Mouse (Mus musculus) midbrain, postnatal 0 days (tissue): Measurements from ENCODE around the gene Dpp6. TPM values are rescaled to one million over a fixed set of nuclear protein-coding genes. Genes with fewer than 3 reads are reported as not detected.
A peak's percentile ranks its signal among the peaks of the same experiment; 100 is the strongest.

ENCODE experiments used
- ATAC-seq: fragments of 200-750 bp; cut with Nextera tagmentation; 2 replicates; pipeline ENCODE4 v1.8.0; 2017; ENCODE audit warnings: moderate number of reproducible peaks, mild to moderate bottlenecking, moderate TSS enrichment, moderate library complexity; ENCODE audit not compliant: low FRiP score
- DNase-seq: peaks from one replicate; pipeline ENCODE4 v3.0.0-alpha.2; 2015; ENCODE audit warnings: low spot score
- H3K27ac ChIP-seq: fragments of 300-500 bp; sonication (generic); 2 replicates; pipeline ENCODE4 v1.5.1; 2014; ENCODE audit warnings: low read depth, mild to moderate bottlenecking, low read length, mixed read lengths
- H3K27me3 ChIP-seq: fragments of 300-500 bp; sonication (generic); 2 replicates; pipeline ENCODE4 v1.6.1; 2014; ENCODE audit warnings: low read length, control low read depth, mixed read lengths; ENCODE audit not compliant: insufficient read depth
- H3K36me3 ChIP-seq: fragments of 300-500 bp; sonication (generic); 2 replicates; pipeline ENCODE4 v1.6.1; 2014; ENCODE audit warnings: low read length, control low read depth, mixed read lengths; ENCODE audit not compliant: insufficient read depth
- H3K4me1 ChIP-seq: fragments of 300-500 bp; sonication (generic); 2 replicates; pipeline ENCODE4 v1.6.1; 2014; ENCODE audit warnings: mild to moderate bottlenecking, control low read depth, antibody characterized with exemption, low read length, mixed read lengths; ENCODE audit not compliant: insufficient read depth
- H3K4me2 ChIP-seq: fragments of 300-500 bp; sonication (generic); 2 replicates; pipeline ENCODE4 v1.6.1; 2014; ENCODE audit warnings: low read depth, mild to moderate bottlenecking, low read length, mixed read lengths; ENCODE audit not compliant: poor library complexity, severe bottlenecking
- H3K4me3 ChIP-seq: fragments of 300-500 bp; sonication (generic); 2 replicates; pipeline ENCODE4 v1.5.1; 2014; ENCODE audit warnings: low read depth, mild to moderate bottlenecking, low read length, moderate library complexity
- H3K9ac ChIP-seq: fragments of 300-500 bp; sonication (generic); replicated peaks from 2 replicates; pipeline ENCODE4 v1.6.1; 2014; ENCODE audit warnings: mild to moderate bottlenecking, low read length, moderate library complexity, mixed read lengths; ENCODE audit not compliant: poor library complexity, severe bottlenecking
- H3K9me3 ChIP-seq: fragments of 300-500 bp; sonication (generic); 2 replicates; pipeline ENCODE4 v1.6.1; 2016; ENCODE audit warnings: low read length, control low read depth
- CTCF ChIP-seq: IDR thresholded peaks from 2 replicates; pipeline ENCODE4 v1.5.1; 2016; ENCODE audit warnings: antibody characterized with exemption, mild to moderate bottlenecking
- WGBS: fragments of 180-500 bp; shearing (Covaris S2); extraction: QIAGEN DNeasy Blood & Tissue Kit; methylation state at CpG from one replicate; pipeline ENCODE4 v1.1.7; 2014; 5-methylcytosine and 5-hydroxymethylcytosine counted together
- polyA plus RNA-seq: library from polyadenylated mRNA; unstranded; fragments of >200 nt; fragmentation: Nextera tagmentation; extraction: Ambion mirVana; gene quantifications from 2 replicates; pipeline ENCODE4 v1.2.1, GENCODE M21; 2015
- total RNA-seq: library from RNA; depleted of rRNA; stranded (reverse); fragments of >200 nt; gene quantifications from 2 replicates; pipeline ENCODE4 v1.2.3, GENCODE M21; 2014

Gene Dpp6
- total and polyA plus RNA-seq, 2 experiments from 2014 or later = 88.6 to 169 TPM

- ATAC-seq (no peak), DNase-seq (no peak)
- 47% methylated on average over 5 of the region's 5 CpGs for WGBS
- Histone ChIP-seq H3K9me3 (no peaks in the 10 kb centered on the region), H3K27me3 (no peaks in the 10 kb centered on the region), H3K4me1 (no peaks in the 10 kb centered on the region), H3K27ac (no peak overlapping the region), H3K4me3 (no peak overlapping the region), H3K4me2 (no peak overlapping the region), H3K36me3 (no peaks in the 10 kb centered on the region), H3K9ac (no peak overlapping the region)
- TF ChIP-seq CTCF = no peak
Measured at GRCm38 (mm10) chr5:27191242-27191969, 374.4 kb downstream of the Dpp6 start.

- no peak overlapping the region for H3K4me2 ChIP-seq
- ATAC-seq = no peak
- no peaks in the 10 kb centered on the region for H3K9me3 ChIP-seq
- no peak overlapping the region for H3K4me3 ChIP-seq
- H3K4me1 ChIP-seq = no peaks in the 10 kb centered on the region
- no peak for DNase-seq
- 87% methylated on average over 3 of the region's 3 CpGs for WGBS
- TF ChIP-seq CTCF = no peak
- no peak overlapping the region for H3K27ac ChIP-seq
- no peaks in the 10 kb centered on the region for H3K36me3 ChIP-seq
- no peak overlapping the region for H3K9ac ChIP-seq
- no peaks in the 10 kb centered on the region for H3K27me3 ChIP-seq
Measured at GRCm38 (mm10) chr5:27194157-27194556, 377.2 kb downstream of the Dpp6 start.

GRCm38 (mm10) chr5:27194975-27195374 is 378.0 kb downstream of the Dpp6 start:
- H3K27ac ChIP-seq = no peak overlapping the region
- H3K36me3 ChIP-seq = no peaks in the 10 kb centered on the region
- no peaks in the 10 kb centered on the region for H3K9me3 ChIP-seq
- no peak overlapping the region for H3K4me2 ChIP-seq
- 60% methylated on average over 1 of the region's 1 CpGs for WGBS
- TF ChIP-seq CTCF = no peak
- no peak overlapping the region for H3K9ac ChIP-seq
- no peaks in the 10 kb centered on the region for H3K4me1 ChIP-seq
- H3K4me3 ChIP-seq = no peak overlapping the region
- no peaks in the 10 kb centered on the region for H3K27me3 ChIP-seq
- ATAC-seq = no peak
- DNase-seq = no peak

GRCm38 (mm10) chr5:27200581-27201341 is 383.8 kb downstream of the Dpp6 start:
- no peaks in the 10 kb centered on the region for H3K9me3 ChIP-seq
- peak; percentile 62 for TF ChIP-seq CTCF

GRCm38 (mm10) chr5:27203131-27203530 is 386.1 kb downstream of the Dpp6 start:
- H3K36me3 ChIP-seq = no peaks in the 10 kb centered on the region
- H3K27me3 ChIP-seq = no peaks in the 10 kb centered on the region
- no peak overlapping the region for H3K4me3 ChIP-seq
- ATAC-seq (no peak), DNase-seq (no peak)
- H3K4me1 ChIP-seq = no peaks in the 10 kb centered on the region
- H3K27ac ChIP-seq = no peak overlapping the region
- no peak overlapping the region for H3K4me2 ChIP-seq
- TF ChIP-seq CTCF = no peak
- H3K9me3 ChIP-seq = no peaks in the 10 kb centered on the region
- H3K9ac ChIP-seq = no peak overlapping the region

More at GRCm38 (mm10) chr5:27200581-27201341, 383.8 kb downstream of the Dpp6 start:
- Histone ChIP-seq H3K27ac (no peak overlapping the region), H3K4me3 (no peak overlapping the region), H3K4me2 (no peak overlapping the region), H3K27me3 (no peaks in the 10 kb centered on the region), H3K9ac (no peak overlapping the region), H3K36me3 (no peaks in the 10 kb centered on the region), H3K4me1 (no peaks in the 10 kb centered on the region)
- 46% methylated on average over 2 of the region's 2 CpGs for WGBS
- ATAC-seq (no peak), DNase-seq (peak; percentile 42)

GRCm38 (mm10) chr5:27204721-27205120 is 387.7 kb downstream of the Dpp6 start:
- TF ChIP-seq CTCF = no peak
- Histone ChIP-seq H3K27ac (no peak overlapping the region), H3K9me3 (no peaks in the 10 kb centered on the region), H3K4me1 (no peaks in the 10 kb centered on the region), H3K36me3 (no peaks in the 10 kb centered on the region), H3K27me3 (no peaks in the 10 kb centered on the region), H3K9ac (no peak overlapping the region), H3K4me3 (no peak overlapping the region), H3K4me2 (no peak overlapping the region)
- ATAC-seq = no peak
- 63% methylated on average over 3 of the region's 3 CpGs for WGBS
- DNase-seq = no peak
